Mouse (Mus musculus): ENCODE measurements at regions not wholly inside any gene's neighbourhood (a gene's known extent, or its start where the extent isn't known, plus 50 kb on each side); places are given as distances from the start of the nearest gene placed in this dataset.

GRCm38 (mm10) chr1:136707866-136708265, 83.2 kb downstream of the Zfp281 start:
- TF ChIP-seq POLR2A (IDR thresholded peaks at IDR 0.05; ENCODE audit: low read depth, low read length), result no peak
- TF ChIP-seq CTCF (IDR thresholded peaks at IDR 0.05; ENCODE audit: borderline replicate concordance, insufficient read depth, low read length), result no peak
